Mouse (Mus musculus): ENCODE data around the gene Gsto2.

DNA sequence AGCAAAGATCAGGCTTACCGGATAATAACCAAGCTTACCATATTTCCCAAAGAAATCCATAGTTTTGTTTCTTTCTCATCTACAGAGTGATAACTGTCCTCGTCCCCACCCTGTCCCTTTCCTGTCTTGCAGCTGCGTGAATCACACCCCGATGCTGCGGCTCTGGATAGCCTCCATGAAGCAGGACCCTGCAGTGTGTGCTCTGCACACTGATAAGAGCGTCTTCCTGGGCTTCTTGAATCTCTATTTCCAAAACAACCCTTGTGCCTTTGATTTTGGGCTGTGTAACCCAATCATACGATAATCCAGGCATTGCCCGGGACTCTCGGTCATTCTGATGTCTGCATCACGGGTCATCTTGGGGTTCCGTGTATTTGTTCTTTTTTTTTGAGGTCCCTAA lies 20.6 kb downstream of the Gsto2 start:
- TF ChIP-seq POLR2A (IDR thresholded peaks at IDR 0.05; ENCODE audit: low read depth, low read length) (no peak), CTCF (IDR thresholded peaks at IDR 0.05; ENCODE audit: extremely low read depth, insufficient read length, insufficient replicate concordance, low read depth, low read length) (no peak)
